10 mouse cellular contexts compared by ENCODE assay signal in the genomic region with DNA sequence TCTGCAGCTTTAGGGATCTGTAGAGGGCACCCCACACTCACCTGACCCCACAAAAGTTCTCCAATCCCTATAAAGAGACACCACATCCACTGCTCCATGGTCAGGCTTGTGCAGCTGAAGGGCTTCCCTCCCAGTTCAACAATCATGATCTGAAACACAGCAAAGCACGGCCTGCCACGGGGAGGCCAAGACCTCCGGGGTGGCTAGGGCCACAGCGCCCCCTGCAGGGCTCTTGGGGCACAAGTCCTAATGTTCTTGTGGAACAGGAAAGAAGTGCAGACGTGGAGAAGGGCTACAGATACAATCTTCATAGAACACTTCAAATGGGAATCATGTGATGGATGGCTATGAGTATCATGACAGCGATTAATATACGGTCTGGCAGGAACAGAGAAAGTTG. TPM values are rescaled to one million over a fixed set of nuclear protein-coding genes. Genes with fewer than 3 reads are reported as not detected.
DNase-seq lines count a peak whose midpoint lies in the region; ATAC-seq and TF ChIP-seq lines count a peak whose summit lies in the region.
"Had no signal": no experiment of that assay in that cellular context is flagged by ENCODE, and none has a peak within 500 bp of the region (broad histone marks: within the 10 kb centered on the region; RNA-seq: fewer than 3 reads in every experiment).

No protein-coding gene starts in this region.

- no peak overlapping the region for H3K27ac ChIP-seq in cerebellum, adult 2 months (ENCODE audit: insufficient read depth, low read length)
- no peak overlapping the region for H3K27ac ChIP-seq in hindbrain, embryonic 13.5 days
- H3K27ac ChIP-seq: heart, embryonic 15.5 days had no signal

- no peak for TF ChIP-seq POLR2A in cerebellum, adult 2 months (IDR thresholded peaks at IDR 0.05; ENCODE audit: borderline replicate concordance, insufficient read depth, low read length)
- no peak for TF ChIP-seq POLR2A in lung, adult 2 months (IDR thresholded peaks at IDR 0.05; ENCODE audit: borderline replicate concordance, extremely low read depth, low read depth, low read length)

- no peak overlapping the region for H3K4me2 ChIP-seq in hindbrain, embryonic 13.5 days
- H3K4me2 ChIP-seq: heart, embryonic 15.5 days had no signal

- peak; percentile 32; the same call in 1 of the 2 replicates for TF ChIP-seq CTCF in cerebellum, adult 2 months (IDR thresholded peaks at IDR 0.05; ENCODE audit: borderline replicate concordance, insufficient read depth, low read depth, low read length)
- TF ChIP-seq CTCF in lung, adult 2 months (IDR thresholded peaks at IDR 0.05; ENCODE audit: insufficient read depth, low read length) = peak; percentile 53

- no peaks in the 10 kb centered on the region for H3K9me3 ChIP-seq in hindbrain, embryonic 13.5 days
- H3K9me3 ChIP-seq: heart, embryonic 15.5 days had no signal

- peaks cover 6% of the 10 kb centered on the region; the same call in 1 of the 2 replicates for H3K4me1 ChIP-seq in cerebellum, adult 2 months (ENCODE audit: control insufficient read depth, insufficient read depth, low read length)
- H3K4me1 ChIP-seq in lung, adult 2 months (ENCODE audit: control insufficient read depth, insufficient read depth, low read length) = no peaks in the 10 kb centered on the region
- H3K4me1 ChIP-seq in hindbrain, embryonic 13.5 days (replicated peaks) = peaks cover 23% of the 10 kb centered on the region

- DNase-seq in cerebellum, adult 2 months = no peak
- DNase-seq in cerebellum, adult 9-10 months = no peak
- peak; percentile 35 for DNase-seq in urinary bladder, postnatal 10 days (ENCODE audit: low spot score)
- DNase-seq in urinary bladder, adult 2 months (ENCODE audit: low spot score) = no peak
- DNase-seq in gastrocnemius, postnatal 10 days = peak; percentile 75
- peak; percentile 38 for DNase-seq in lung, adult 2 months
- peak; percentile 86 for DNase-seq in splenic B cell, adult 2 months (ENCODE audit: low read depth, low spot score)

- no peak overlapping the region for H3K9ac ChIP-seq in hindbrain, embryonic 13.5 days
- H3K9ac ChIP-seq: heart, embryonic 15.5 days had no signal

- WGBS in cerebellum, adult 2 months = 33% methylated on average over 7 of the region's 7 CpGs
- 18% methylated on average over 7 of the region's 7 CpGs for WGBS in lung, adult 2 months
- 22% methylated on average over 7 of the region's 7 CpGs for WGBS in hindbrain, embryonic 13.5 days

- ATAC-seq in hindbrain, embryonic 13.5 days (ENCODE audit: low FRiP score) = no peak

- H3K27me3 ChIP-seq in cerebellum, adult 2 months (ENCODE audit: control insufficient read depth, insufficient read depth, low read length) = no peaks in the 10 kb centered on the region
- no peaks in the 10 kb centered on the region for H3K27me3 ChIP-seq in splenic B cell, adult 2 months (ENCODE audit: control insufficient read depth, insufficient read depth, low read length, poor library complexity, severe bottlenecking)
- H3K27me3 ChIP-seq in hindbrain, embryonic 13.5 days = no peaks in the 10 kb centered on the region
- H3K27me3 ChIP-seq: heart, embryonic 15.5 days had no signal

- H3K4me3 ChIP-seq in cerebellum, adult 2 months (replicated peaks; ENCODE audit: insufficient read depth, low read depth, low read length) = no peak overlapping the region
- no peak overlapping the region for H3K4me3 ChIP-seq in lung, adult 2 months (replicated peaks; ENCODE audit: extremely low read depth, low read depth, low read length)
- H3K4me3 ChIP-seq in hindbrain, embryonic 13.5 days = no peak overlapping the region
- H3K4me3 ChIP-seq: heart, embryonic 15.5 days; myocyte had no signal

- no peaks in the 10 kb centered on the region for H3K36me3 ChIP-seq in splenic B cell, adult 2 months (ENCODE audit: control insufficient read depth, insufficient read depth, low read length, poor library complexity, severe bottlenecking)
- peaks cover 54% of the 10 kb centered on the region for H3K36me3 ChIP-seq in hindbrain, embryonic 13.5 days

RNA-seq across cellular contexts. Expression of gene Lax1, which starts 26.6 kb away (rescaled TPM):
- 0.25 and 0.27 TPM in 2 replicates for polyA plus RNA-seq in cerebellum, adult 2 months (2012; rRNA removed)
- 2.4 and 4.1 TPM in 2 replicates for polyA plus RNA-seq in urinary bladder, adult 2 months (2012; rRNA removed)
- under 1 TPM; 0.09 to 0.25 TPM for total RNA-seq in gastrocnemius, postnatal 10 days (2021)
- 1.6 and 2.5 TPM in 2 replicates for polyA plus RNA-seq in lung, adult 2 months (2012; rRNA removed)
- polyA plus RNA-seq in hindbrain, embryonic 13.5 days (2015; fragmentation: Nextera tagmentation; extraction: Ambion mirVana) = 0.10 and 0.16 TPM in 2 replicates

RNA-seq across cellular contexts. Expression of gene Gm38394, which starts 55.3 kb away (rescaled TPM):
- polyA plus RNA-seq in cerebellum, adult 2 months (2012; rRNA removed) = 5.4 and 5.5 TPM in 2 replicates
- polyA plus RNA-seq in urinary bladder, adult 2 months (2012; rRNA removed) = 5.5 and 6.4 TPM in 2 replicates
- total RNA-seq in gastrocnemius, postnatal 10 days (2021) = 10 to 100 TPM; 42.4 to 56.6 TPM
- polyA plus RNA-seq in lung, adult 2 months (2012; rRNA removed) = 3.4 and 5.3 TPM in 2 replicates
- 3.7 TPM in 2 replicates for polyA plus RNA-seq in hindbrain, embryonic 13.5 days (2015; fragmentation: Nextera tagmentation; extraction: Ambion mirVana)

RNA-seq across cellular contexts. Expression of gene Zbed6, which starts 55.8 kb away (rescaled TPM):
- polyA plus RNA-seq in cerebellum, adult 2 months (2012; rRNA removed) = 5.5 and 6.2 TPM in 2 replicates
- polyA plus RNA-seq in urinary bladder, adult 2 months (2012; rRNA removed) = 0.59 and 4.8 TPM in 2 replicates
- 10 to 100 TPM; 17.4 to 22.3 TPM for total RNA-seq in gastrocnemius, postnatal 10 days (2021)
- 2.0 and 4.6 TPM in 2 replicates for polyA plus RNA-seq in lung, adult 2 months (2012; rRNA removed)
- polyA plus RNA-seq in hindbrain, embryonic 13.5 days (2015; fragmentation: Nextera tagmentation; extraction: Ambion mirVana) = not detected in 2 replicates
- polyA plus RNA-seq: heart, embryonic 15.5 days had no signal

Comparison
In these comparisons a context has a peak if more than half of its experiments do, and no peak if none do; other contexts are left out.
1. DNase-seq: peak in urinary bladder, postnatal 10 days (single experiment), gastrocnemius, postnatal 10 days (single experiment), lung, adult 2 months (single experiment) and splenic B cell, adult 2 months (single experiment); none in cerebellum, adult 2 months (0 of 2), cerebellum, adult 9-10 months (single experiment) and urinary bladder, adult 2 months (single experiment).